Mouse (Mus musculus) heart, embryonic 14.5 days (tissue): ENCODE data around the gene Gm11114. TPM values are rescaled to one million over a fixed set of nuclear protein-coding genes. Genes with fewer than 3 reads are reported as not detected.

Experiments used
- ATAC-seq: fragments of 200-750 bp; cut with Nextera tagmentation; 2 replicates; pipeline ENCODE4 v1.8.0; 2017; ENCODE audit warnings: low read depth, moderate TSS enrichment; ENCODE audit not compliant: insufficient number of reproducible peaks, insufficient read depth, low FRiP score
- H3K27ac ChIP-seq, 2 experiments: fragments of 200-500 bp in 1 of 2; fragments of 300-500 bp in 1 of 2; sonication (generic) in 1 of 2; replicated peaks in 1 of 2; 2 replicates each; pipeline ENCODE4 v1.5.1; 2012 to 2014; ENCODE audit warnings: low read depth in 2 of 2, low read length in 2 of 2, control low read depth in 1 of 2, mild to moderate bottlenecking in 1 of 2, mixed read lengths in 1 of 2; ENCODE audit not compliant: control insufficient read depth in 1 of 2, insufficient read depth in 1 of 2
- H3K27me3 ChIP-seq: fragments of 300-500 bp; sonication (generic); 2 replicates; pipeline ENCODE4 v1.6.1; 2014; ENCODE audit warnings: mild to moderate bottlenecking, low read length, control low read depth; ENCODE audit not compliant: control insufficient read depth, insufficient read depth
- H3K36me3 ChIP-seq: fragments of 300-500 bp; sonication (generic); 2 replicates; pipeline ENCODE4 v1.6.1; 2014; ENCODE audit warnings: mild to moderate bottlenecking, control low read depth, low read length, mixed read lengths; ENCODE audit not compliant: control insufficient read depth, insufficient read depth
- H3K4me1 ChIP-seq, 2 experiments: fragments of 200-500 bp in 1 of 2; fragments of 300-500 bp in 1 of 2; sonication (generic) in 1 of 2; 2 replicates each; pipeline ENCODE4 v1.6.1; 2012 to 2014; ENCODE audit warnings: low read length in 2 of 2, control low read depth in 1 of 2, mixed read lengths in 1 of 2; ENCODE audit not compliant: control insufficient read depth in 2 of 2, insufficient read depth in 2 of 2
- H3K4me2 ChIP-seq: fragments of 300-500 bp; sonication (generic); 2 replicates; pipeline ENCODE4 v1.6.1; 2014; ENCODE audit warnings: mild to moderate bottlenecking, low read length
- H3K4me3 ChIP-seq, 2 experiments: fragments of 200-500 bp in 1 of 2; fragments of 300-500 bp in 1 of 2; sonication (generic) in 1 of 2; 2 replicates each; pipeline ENCODE4 v1.5.1; 2012 to 2014; ENCODE audit warnings: low read length in 2 of 2, mild to moderate bottlenecking in 2 of 2, control low read depth in 1 of 2, low read depth in 1 of 2, moderate library complexity in 1 of 2; ENCODE audit not compliant: control insufficient read depth in 1 of 2, insufficient read depth in 1 of 2
- H3K9ac ChIP-seq: fragments of 300-500 bp; sonication (generic); 2 replicates; pipeline ENCODE4 v1.6.1; 2014; ENCODE audit warnings: mild to moderate bottlenecking, low read length
- H3K9me3 ChIP-seq: fragments of 300-500 bp; sonication (generic); 2 replicates; pipeline ENCODE4 v1.6.1; 2016; ENCODE audit warnings: low read length, control low read depth; ENCODE audit not compliant: control insufficient read depth
- WGBS: fragments of 180-500 bp; shearing (Covaris S2); extraction: QIAGEN DNeasy Blood & Tissue Kit; methylation state at CpG from one replicate; pipeline ENCODE4 v1.1.7; 2014; 5-methylcytosine and 5-hydroxymethylcytosine counted together
- polyA plus RNA-seq: library from polyadenylated mRNA; unstranded; fragments of >200 nt; fragmentation: Nextera tagmentation; extraction: Ambion mirVana; gene quantifications from 2 replicates; pipeline ENCODE4 v1.2.1, GENCODE M21; 2014

Gene Gm11114
- polyA plus RNA-seq, 1 experiment from 2014 or later, result not detected

DNA sequence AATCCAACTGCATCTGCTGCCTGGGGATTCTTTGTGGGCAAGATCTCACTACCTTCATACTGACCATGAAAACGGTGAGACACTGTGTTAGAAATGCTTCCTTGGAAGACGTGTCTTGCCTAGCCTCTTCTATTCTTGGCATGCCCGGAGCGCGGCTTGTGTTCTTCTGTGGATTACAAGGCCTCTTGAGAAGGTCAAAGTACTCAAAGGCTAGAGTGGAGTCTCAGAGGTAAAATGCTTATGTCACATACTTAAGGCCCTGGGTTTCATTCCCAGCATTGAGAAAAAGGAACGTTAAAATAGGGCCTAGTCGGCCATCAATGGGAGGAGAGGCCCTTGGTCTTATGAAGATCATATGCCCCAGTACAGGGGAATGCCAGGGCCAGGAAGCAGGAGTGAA lies 23.5 kb downstream of the Gm11114 start:
- Histone ChIP-seq H3K4me3 (no peak overlapping the region), H3K9me3 (no peaks in the 10 kb centered on the region), H3K4me2 (no peak overlapping the region), H3K36me3 (no peaks in the 10 kb centered on the region), H3K27ac (no peak overlapping the region), H3K9ac (no peak overlapping the region), H3K4me1 (no peaks in the 10 kb centered on the region), H3K27me3 (no peaks in the 10 kb centered on the region)
- WGBS, result 59% methylated on average over 7 of the region's 7 CpGs
- ATAC-seq, result no peak

DNA sequence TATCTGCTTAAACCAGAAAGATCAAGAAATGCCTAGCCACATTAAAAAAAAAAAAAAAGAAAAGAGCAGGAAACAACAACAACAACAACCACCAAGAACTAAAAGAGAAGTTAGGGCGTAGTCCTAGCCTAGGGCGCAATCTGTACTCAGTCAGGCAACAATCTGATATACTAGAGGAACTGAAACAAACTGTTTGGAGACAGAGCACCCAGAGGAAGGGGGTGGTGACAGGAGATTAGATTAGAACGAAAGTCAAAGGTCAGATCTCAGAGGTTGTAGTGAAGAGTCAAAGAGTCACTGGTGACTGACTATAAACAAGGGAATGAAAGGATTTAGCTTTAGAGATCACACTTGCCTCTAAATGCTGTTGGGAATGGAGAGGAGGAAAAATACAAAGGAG lies 27.7 kb downstream of the Gm11114 start:
- no peak for ATAC-seq
- Histone ChIP-seq H3K27ac (no peak overlapping the region), H3K4me3 (no peak overlapping the region), H3K9ac (no peak overlapping the region), H3K4me2 (no peak overlapping the region), H3K36me3 (no peaks in the 10 kb centered on the region), H3K9me3 (no peaks in the 10 kb centered on the region), H3K27me3 (no peaks in the 10 kb centered on the region), H3K4me1 (no peaks in the 10 kb centered on the region; a peak in 1 of 4 replicates)
- WGBS, result 43% methylated on average over 3 of the region's 3 CpGs

DNA sequence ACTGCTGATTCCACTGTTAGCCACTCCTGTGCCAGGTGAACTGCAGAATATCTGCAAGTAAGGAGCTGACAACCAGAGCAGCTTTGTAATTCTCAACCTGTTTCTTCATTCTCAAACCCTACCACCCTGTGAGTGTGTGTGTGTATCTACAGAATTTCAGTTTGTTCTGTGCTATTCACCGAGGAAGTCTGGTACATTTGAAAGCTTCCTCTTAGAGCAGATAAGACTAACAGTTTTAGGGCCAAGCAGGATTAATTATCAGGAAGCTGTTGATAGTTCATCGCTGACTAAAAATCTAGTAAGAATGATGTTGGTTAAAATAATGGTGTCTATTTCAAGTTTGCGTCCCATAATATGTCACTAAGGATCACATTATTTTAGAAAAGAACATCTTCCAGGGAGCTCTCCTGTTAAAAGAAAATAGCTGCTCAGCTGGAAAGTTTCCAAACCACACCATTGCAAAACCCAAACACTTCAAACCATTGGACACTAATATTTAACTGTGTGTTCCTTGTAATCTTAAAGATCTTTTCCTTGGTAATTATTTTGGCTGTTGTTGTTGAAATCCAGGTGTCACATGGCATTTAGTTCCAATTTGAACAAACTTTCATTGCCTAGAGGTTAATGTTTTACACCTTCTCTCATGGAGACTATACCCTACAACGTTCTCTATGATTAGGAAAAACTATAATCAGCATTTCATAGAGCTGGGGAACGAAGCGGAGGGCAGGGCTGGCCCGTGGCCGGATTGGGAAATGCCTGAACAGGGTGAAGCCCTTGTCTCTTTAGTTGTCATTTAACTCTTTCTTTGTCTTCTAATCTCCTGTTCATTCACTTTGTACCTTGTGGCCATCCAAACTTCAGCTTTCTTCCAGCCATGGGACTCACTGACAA lies 30.6 kb downstream of the Gm11114 start:
- no peak overlapping the region for H3K27ac ChIP-seq
- no peaks in the 10 kb centered on the region for H3K27me3 ChIP-seq

DNA sequence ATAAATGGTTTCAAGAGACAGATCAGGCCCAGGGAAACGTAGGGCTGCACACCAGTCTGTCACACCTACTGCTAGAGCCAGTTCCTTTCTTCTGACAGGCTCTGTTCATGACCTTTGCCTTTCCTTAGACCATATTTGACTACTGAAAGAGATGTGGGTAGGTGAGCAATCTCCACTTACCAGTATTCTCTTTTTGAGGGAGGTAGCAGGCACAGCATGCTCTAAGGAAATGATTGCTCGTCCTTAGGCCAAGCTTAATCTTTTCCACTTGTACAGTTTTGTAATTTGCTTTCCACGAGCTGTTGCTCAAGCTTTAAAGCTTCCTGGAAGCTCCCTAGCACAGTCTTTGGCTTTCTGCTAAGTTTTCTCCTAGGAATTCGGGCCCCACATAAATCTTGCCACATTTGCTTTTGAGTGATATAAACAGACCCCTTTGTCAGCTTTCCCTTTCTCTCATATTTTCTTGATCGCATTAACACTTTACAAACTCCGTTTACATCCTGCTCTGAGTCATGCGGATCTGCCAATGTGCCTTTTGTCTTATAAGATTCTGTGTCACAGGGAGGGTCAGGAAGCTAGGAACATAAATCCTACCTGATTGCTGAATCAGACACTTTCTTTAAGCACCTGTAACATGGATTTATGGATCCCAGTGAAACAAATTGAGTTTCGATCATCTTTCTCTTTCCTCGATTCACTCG lies 35.4 kb downstream of the Gm11114 start:
- H3K4me3 ChIP-seq, result no peak overlapping the region
- no peaks in the 10 kb centered on the region for H3K36me3 ChIP-seq
- H3K4me2 ChIP-seq, result no peak overlapping the region
- no peak for ATAC-seq
- no peaks in the 10 kb centered on the region for H3K27me3 ChIP-seq
- no peak overlapping the region for H3K9ac ChIP-seq
- H3K4me1 ChIP-seq, result no peaks in the 10 kb centered on the region
- no peaks in the 10 kb centered on the region for H3K9me3 ChIP-seq
- no peak overlapping the region for H3K27ac ChIP-seq
- WGBS, result 85% methylated on average over 10 of the region's 10 CpGs

More for the DNA sequence above, 30.6 kb downstream of the Gm11114 start:
- no peak overlapping the region for H3K4me2 ChIP-seq
- H3K9ac ChIP-seq, result no peak overlapping the region
- ATAC-seq, result no peak
- no peaks in the 10 kb centered on the region for H3K9me3 ChIP-seq
- 54% methylated on average over 8 of the region's 8 CpGs for WGBS
- no peaks in the 10 kb centered on the region for H3K36me3 ChIP-seq
- no peaks in the 10 kb centered on the region; a peak in 1 of 4 replicates for H3K4me1 ChIP-seq
- H3K4me3 ChIP-seq, result no peak overlapping the region

DNA sequence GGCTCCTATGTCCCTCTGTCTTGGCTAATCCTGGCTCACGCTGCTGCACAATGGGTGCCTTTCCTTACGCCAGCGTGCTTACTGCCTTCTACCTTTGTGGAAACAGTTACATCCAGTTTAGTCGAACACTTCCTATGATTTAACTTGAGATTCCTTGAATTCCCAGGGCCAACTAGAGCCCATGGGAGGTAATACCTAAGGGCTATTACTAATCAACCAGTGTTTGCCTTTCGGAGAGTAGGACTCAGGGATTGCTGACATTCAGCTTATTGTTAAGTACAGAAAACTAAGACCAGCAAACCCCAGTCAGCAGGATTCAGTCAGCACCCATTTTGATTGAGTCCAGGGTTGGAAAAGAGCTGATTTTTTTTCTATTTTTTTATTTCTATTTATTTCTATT lies 43.0 kb downstream of the Gm11114 start:
- H3K9me3 ChIP-seq, result no peaks in the 10 kb centered on the region
- H3K4me2 ChIP-seq, result no peak overlapping the region
- no peak overlapping the region for H3K4me3 ChIP-seq
- H3K27ac ChIP-seq, result no peak overlapping the region
- H3K27me3 ChIP-seq, result no peaks in the 10 kb centered on the region
- H3K9ac ChIP-seq, result no peak overlapping the region
- no peak for ATAC-seq
- no peaks in the 10 kb centered on the region for H3K4me1 ChIP-seq
- 84% methylated on average over 5 of the region's 5 CpGs for WGBS
- H3K36me3 ChIP-seq, result no peaks in the 10 kb centered on the region

DNA sequence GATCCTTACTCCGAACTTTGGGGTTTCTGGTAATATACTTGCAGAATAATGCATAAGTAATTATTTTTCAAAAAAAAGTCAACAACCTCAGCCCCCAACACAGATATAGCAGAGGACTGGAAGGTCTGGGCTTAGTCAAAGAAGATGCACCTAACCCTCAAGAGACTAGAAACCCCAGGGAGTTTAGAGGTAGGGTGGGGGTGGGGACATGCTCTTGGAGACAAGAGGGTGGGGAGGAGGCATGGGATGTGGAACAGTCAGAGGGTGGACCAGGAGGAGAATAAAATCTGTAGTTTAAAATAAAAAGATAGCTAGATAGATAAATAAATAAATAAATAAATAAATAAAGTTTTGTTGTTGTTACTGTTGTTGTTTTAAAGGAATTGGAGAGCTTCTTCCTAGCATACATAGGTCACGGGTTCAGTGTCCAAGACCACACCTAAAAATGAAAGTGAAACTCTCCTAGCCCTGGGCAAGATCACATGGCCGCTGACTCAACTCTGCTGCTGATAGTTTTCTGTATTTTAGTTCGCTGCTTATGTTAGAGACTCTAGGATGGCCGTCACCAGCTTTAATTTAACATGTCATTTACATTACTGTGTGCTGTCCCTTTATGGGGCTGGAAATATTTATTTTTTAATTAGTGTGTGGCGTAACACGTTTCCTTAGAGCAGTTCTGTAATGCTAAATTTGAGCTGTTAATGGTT lies 44.7 kb downstream of the Gm11114 start:
- Histone ChIP-seq H3K4me2 (no peak overlapping the region), H3K36me3 (no peaks in the 10 kb centered on the region), H3K4me1 (no peaks in the 10 kb centered on the region), H3K9ac (no peak overlapping the region), H3K4me3 (no peak overlapping the region), H3K27ac (no peak overlapping the region), H3K27me3 (no peaks in the 10 kb centered on the region), H3K9me3 (no peaks in the 10 kb centered on the region)
- ATAC-seq, result no peak
- WGBS, result 79% methylated on average over 7 of the region's 7 CpGs
